Mouse (Mus musculus) cerebral cortex, adult 2 months (tissue): ENCODE results near the gene Nr2e3.

Experiments used
- WGBS: fragments of 180-500 bp; shearing (Covaris S2); methylation state at CpG from one replicate; pipeline ENCODE4 v1.1.7; 2018; 5-methylcytosine and 5-hydroxymethylcytosine counted together

Gene Nr2e3

GRCm38 (mm10) chr9:59960559-59960958 is at the start of gene Nr2e3:
TSS of gene Nr2e3 (minus strand) at chr9:59960659.
- 88% methylated on average over 10 of the region's 10 CpGs for WGBS

DNA sequence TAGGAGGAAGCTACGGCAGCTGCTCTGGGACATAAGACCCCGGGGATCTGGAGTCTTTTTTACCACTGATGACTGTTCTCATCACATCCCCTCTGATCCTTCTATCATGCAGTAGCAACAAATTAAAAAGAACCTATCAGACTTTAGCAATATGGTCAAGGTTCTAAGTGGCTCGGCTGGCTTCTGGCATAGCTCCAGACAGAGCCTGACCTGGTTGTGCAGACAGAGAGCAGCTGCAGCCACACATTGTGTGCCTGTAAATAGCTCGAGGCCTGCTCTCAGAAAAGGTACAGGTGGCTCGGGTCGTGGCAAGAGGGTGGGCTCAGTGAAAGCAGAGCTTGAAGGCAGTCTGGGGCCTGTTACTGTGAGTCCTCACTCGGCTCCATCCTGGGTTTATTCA is 48.5 kb upstream of the Nr2e3 start:
- WGBS = 62% methylated on average over 7 of the region's 7 CpGs

DNA sequence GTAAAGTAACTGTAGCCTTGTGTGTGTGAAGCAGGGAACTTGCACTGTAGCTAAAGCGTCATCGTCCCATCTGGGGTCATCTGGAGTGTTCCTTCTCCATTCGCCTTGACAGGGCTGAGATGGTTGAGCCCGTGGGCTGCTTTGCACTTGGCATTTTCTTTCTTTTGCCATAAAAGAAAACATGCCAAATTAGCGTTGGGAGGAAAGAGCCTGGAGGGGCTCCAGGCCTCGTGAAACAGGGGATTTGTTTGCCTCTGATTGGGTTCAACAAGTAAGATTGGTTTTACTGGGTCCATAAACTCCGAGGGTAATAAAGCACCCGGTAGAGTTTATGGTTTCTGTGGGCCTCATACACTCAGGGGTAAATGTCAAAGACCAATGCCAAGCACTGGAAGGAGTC is 41.9 kb upstream of the Nr2e3 start:
- WGBS = 70% methylated on average over 8 of the region's 8 CpGs

- 79% methylated on average over 3 of the region's 3 CpGs for WGBS
Observed at GRCm38 (mm10) chr9:60001444-60001843, 41.0 kb upstream of the Nr2e3 start.

GRCm38 (mm10) chr9:59997725-59998124 is 37.3 kb upstream of the Nr2e3 start:
- 48% methylated on average over 4 of the region's 4 CpGs for WGBS

GRCm38 (mm10) chr9:59991407-59991806 is 30.9 kb upstream of the Nr2e3 start:
- WGBS = 82% methylated on average over 5 of the region's 5 CpGs

DNA sequence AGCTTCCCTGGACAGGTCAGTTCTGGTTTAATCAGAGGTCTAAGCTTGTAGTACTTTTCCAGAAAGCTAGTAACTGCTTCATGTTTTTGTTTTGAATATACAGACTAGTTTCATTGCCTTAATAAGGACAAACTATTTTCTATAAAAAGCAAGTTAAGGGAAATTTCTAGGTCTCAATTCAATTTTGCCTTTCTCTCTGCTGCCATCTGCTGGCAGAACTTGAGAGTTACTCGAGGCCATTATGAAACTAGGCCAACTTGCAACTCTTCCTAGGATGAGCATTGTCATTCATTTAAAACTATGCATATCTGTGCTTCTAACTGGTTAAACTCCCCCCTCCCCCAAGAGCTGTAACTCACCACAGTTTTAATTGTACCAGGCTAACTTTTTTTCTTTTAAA is 29.4 kb upstream of the Nr2e3 start:
- 0% methylated on average over 1 of the region's 1 CpGs for WGBS

DNA sequence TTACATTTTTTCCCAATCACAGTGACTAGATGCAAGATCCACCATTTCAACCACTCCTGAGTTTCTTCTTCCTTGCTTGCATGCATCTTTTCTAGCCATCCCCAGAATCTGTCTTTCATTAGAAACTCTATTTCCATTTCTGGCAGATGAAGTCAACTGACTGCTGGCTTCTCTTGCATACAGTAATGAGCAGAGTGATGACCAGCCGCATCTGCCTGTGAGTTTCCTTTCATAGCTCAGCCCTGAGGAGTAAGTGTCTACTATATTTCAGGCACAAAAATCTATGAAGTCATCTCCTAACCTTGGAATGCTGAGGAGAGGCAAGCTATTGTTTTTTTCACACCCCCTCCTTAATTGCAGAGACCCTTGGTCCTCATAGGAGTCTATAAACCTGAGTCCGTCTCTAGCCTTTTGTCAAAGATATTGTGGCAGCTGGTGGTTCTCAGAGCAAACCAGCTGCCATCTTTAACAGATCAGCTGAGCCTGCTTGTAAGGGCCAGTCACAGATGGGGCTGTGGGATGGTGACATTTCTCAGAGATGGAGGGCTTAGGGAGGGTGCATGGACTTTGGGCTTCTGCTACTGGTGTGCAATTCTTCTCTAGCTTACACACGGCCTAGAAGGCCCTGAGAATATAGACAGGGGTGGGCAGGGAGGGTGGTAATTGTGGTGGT is 25.6 kb upstream of the Nr2e3 start:
- WGBS = 68% methylated on average over 3 of the region's 3 CpGs

GRCm38 (mm10) chr9:59981116-59981515 is 20.7 kb upstream of the Nr2e3 start:
- WGBS = 65% methylated on average over 2 of the region's 2 CpGs

GRCm38 (mm10) chr9:59971263-59971662 is 10.8 kb upstream of the Nr2e3 start:
- 61% methylated on average over 4 of the region's 4 CpGs for WGBS

DNA sequence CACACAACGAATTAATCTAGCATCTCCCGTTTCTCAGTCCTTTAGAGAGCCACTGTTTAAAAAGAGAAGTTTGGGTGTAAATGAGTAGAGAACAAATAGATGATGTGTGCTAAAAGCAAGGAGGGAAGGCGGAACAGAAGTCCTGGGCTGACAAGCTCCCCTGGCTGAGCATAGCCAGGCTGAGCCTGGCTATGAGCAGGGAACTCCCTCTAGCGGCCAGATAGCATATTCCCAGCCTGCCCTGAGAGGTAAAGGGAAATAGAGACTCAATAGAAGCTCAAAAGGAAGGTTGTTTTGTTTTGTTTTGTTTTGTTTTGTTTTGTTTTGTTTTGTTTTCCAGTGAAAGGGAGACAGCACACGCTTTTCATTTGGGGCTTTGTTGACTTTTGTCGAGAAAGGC is 8.9 kb upstream of the Nr2e3 start:
- WGBS = 20% methylated on average over 6 of the region's 6 CpGs

GRCm38 (mm10) chr9:59965046-59965445 is 4.6 kb upstream of the Nr2e3 start:
- WGBS = 86% methylated on average over 10 of the region's 10 CpGs

GRCm38 (mm10) chr9:59964367-59964766 is 3.9 kb upstream of the Nr2e3 start:
- WGBS = 58% methylated on average over 3 of the region's 3 CpGs

GRCm38 (mm10) chr9:59961201-59961955 is 919 bp upstream of the Nr2e3 start:
- WGBS = 60% methylated on average over 14 of the region's 14 CpGs

GRCm38 (mm10) chr9:59959276-59959675 is 1.2 kb downstream of the Nr2e3 start:
- WGBS = 3% methylated on average over 8 of the region's 8 CpGs

DNA sequence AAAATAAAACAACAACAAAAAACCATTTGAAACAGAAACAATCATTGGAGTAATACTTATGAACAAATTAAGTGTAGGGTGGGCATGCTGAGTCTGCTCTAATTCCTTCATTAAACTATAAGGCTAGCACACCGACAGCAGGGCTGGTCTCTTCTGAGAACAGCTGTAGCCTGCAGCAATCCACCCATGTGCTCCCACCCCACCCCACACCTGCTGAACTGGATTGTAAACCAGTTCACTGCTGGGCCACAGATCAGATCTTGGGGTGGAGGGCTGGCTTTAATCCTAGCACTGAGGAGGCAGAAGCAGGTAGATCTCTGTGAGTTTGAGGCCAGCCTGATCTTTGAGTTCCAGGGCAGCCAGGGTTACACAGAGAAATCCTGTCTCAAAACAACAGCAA is 2.3 kb downstream of the Nr2e3 start:
- 86% methylated on average over 1 of the region's 1 CpGs for WGBS

DNA sequence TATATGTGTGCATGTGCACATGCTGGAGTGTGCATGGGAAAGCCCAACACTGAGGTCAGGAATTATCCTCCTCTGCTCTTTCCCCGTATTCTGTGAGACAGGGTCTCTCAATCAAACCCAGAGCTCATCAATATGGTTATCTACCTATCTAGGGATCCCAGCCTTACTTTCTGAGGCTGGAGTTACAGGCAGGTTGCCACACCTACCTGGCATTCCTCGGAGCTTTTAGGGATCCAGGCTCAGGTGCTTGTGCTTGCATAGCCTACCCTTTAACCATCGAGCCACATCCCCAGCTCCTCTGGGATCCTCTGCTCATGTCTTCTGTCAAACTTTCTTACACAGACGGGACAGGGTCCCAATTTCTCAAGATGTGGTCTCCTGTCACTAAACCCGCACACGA is 4.0 kb downstream of the Nr2e3 start:
- 67% methylated on average over 6 of the region's 6 CpGs for WGBS

DNA sequence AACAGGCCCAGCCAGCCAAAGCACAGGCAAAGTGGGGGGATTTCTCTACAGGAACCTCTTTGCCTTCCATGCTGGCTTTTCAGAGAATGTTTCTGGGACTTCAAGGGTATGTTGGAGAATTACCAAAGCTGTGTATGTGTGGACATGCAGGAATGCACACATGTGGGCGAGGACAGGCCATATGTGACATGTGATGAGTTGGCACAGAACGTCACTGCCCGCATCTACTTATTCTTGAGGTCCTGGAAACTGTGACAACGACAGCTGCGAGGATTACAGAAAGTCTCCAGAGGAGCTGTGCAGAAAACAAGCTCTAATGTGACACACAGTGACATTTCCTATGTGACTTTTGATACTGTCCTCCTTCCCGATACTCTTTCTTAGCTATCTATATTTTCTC is 4.8 kb downstream of the Nr2e3 start:
- WGBS = 65% methylated on average over 6 of the region's 6 CpGs

DNA sequence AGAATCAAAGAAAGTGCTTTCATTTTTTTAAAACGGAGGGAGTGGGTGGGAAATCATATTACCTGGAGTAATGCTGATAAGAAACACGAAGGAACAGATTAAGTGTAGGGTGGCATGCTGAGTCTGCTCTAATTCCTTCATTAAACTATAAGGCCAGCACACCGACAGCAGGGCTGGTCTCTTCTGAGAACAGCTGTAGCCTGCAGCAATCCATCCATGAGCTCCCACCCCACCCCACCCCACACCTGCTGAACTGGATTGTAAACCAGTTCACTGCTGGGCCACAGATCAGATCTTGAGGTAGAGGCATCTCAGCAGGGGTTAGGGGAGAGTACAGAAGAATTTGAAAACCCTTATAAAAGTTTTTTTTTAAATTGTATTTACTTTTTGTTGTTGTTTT is 5.3 kb downstream of the Nr2e3 start:
- 77% methylated on average over 3 of the region's 3 CpGs for WGBS

DNA sequence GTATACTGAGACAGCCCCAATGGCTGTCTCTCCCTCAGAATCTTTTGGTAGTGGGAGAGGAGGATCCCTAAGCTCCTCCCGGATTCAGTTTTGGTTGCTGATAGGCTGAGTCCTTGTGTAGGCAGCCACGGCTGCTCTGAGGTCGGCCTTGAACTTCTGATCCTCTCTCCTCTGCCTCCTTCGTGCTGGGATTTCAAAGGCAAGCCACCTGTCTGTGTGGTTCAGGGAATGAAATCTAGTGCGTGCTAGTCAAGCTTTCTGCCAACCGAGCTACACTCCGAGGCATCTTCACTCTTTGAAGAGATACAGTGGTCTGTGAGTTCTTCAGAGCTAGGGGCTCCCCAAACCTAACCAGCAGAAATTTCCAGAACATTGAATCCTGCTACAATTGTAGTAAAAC is 6.9 kb downstream of the Nr2e3 start:
- 90% methylated on average over 7 of the region's 7 CpGs for WGBS

DNA sequence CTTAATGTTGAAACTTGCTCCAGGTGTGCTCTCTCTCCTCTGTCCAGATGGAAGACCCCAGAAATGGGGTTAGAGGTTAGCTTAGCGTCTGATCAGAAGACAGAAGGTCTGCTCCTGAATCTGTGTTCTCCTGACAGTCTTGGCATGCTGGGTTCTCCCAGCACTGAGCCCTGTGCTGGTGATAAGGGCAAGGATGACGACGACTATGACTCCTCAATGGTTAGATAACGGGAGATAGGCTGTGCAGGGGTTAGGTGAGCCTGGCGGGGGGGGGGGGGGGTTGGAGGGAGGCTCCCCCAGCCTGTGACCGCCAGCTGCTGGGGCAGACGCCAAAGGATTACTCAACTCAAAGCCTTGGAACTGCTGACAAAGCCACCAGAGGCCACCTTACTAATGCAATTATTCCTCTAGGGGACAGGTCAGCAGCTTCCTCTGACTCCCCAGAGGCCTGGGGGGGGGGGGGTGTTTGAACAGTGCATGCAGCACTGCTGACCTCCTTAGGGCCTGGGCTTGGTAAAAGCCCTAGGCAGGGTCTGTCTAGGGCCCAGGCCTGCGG is 7.9 kb downstream of the Nr2e3 start:
- WGBS = 80% methylated on average over 8 of the region's 8 CpGs

GRCm38 (mm10) chr9:59951943-59952342 is 8.5 kb downstream of the Nr2e3 start:
- WGBS = 91% methylated on average over 4 of the region's 4 CpGs
